Mouse (Mus musculus) erythroblast, embryonic 14.5 days (primary cell): ENCODE data around the gene Arhgap22.

ENCODE experiments used
- GATA1 ChIP-seq: IDR thresholded peaks from 2 replicates; pipeline ENCODE4 v1.6.1; 2012; ENCODE audit warnings: low read length, inconsistent platforms, mixed read lengths
- TAL1 ChIP-seq: IDR thresholded peaks from 3 replicates; pipeline ENCODE4 v1.6.1; 2012; ENCODE audit warnings: low read length, inconsistent platforms, mixed read lengths

DNA sequence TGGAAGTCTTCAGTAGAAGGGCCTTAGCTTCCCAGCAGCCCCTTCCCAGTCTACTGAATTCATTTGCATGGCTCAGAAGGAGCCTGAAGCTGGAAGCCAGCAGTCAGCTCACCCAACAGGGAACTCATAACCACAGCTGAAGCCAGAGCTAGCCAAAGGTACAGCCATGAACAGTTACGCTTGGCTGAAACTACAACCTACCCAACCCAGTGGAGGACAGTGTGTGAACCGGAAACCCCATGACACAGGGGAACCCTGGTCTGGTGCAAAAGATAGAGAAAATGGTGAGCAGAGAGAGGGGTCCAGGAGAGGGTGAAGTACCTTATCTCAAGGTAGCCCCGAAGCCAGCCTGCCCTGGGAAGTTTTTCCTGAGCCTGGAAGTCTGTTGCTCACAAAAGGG is 17.5 kb downstream of the Arhgap22 start:
- TF ChIP-seq GATA1: no peak
- no peak for TF ChIP-seq TAL1
